Mouse (Mus musculus): ENCODE measurements around the gene Arhgap45.
"Not testable (repeated sequence)": the region's sequence is repeated elsewhere in the genome, so short reads cannot be mapped to it uniquely, and the experiment has no call there.

Gene Arhgap45

DNA sequence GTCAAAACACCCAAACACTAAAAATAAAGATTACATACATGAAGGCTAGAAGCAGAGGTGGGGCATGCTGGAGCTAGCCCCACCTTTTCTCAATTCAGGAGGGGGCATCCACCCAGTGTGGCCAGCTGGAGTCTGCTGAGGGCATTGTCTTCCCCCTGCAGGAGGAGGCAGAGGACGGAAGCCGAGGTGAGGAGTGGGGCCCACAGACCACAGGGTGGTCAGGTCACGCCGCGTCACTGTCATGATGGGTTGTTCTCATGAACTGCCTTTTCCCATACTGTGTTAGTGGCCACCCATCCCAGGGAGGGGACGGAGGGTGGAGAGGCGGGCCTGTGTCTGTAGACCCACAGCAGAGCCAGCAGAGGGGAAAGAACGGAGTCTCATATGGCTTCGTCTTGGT, 13.7 kb downstream of the Arhgap45 start:
- in situ Hi-C loops (cut with MboI, MseI) = loop anchor here in 1 of 2 experiments (5.0 kb wide), 1 partner anchor 43 kb away; the partner anchor contains the start of gene Cnn2

GRCm38 (mm10) chr10:80030736-80031135, 14.3 kb downstream of the Arhgap45 start:
- in situ Hi-C loops (cut with MboI, MseI) = loop anchor here in 1 of 2 experiments (5.0 kb wide), 1 partner anchor 43 kb away; the partner anchor contains the start of gene Cnn2

DNA sequence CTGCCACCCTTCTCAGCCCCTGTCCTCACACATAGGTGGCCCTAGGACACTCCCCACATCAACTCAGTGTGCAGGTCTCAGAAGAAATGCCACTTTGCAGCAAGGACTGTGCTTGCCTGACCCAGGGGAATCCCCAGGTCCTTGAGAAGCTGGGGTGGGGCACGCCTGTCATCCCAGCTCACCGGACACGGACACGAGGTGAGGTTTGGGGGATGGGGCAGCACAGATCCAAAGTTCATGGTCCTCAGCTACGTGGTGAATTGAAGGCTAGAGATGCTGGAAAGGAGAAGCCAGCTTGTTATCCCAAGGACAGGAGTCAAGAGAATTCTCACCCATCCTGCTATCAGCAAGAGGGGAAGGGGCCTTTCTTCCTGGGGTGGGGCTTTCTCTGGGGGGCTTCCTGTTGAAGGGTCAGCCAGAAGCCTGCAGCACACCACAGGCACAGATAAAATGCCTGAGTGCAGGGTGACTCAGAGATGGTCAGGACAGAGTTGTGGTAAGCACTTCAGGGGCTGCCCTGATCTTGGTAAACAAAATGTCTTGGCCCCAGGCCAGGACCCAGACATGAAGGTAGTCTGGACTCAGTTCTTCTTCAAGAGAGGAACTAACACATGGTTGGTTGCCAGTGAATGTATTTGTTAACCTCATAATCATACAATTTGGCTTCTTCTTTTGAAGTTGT, 16.5 kb downstream of the Arhgap45 start:
- in situ Hi-C loops (cut with MboI, MseI) = loop anchor here in 1 of 2 experiments (5.0 kb wide), 1 partner anchor 46 kb away; the partner anchor contains the start of gene Cnn2

GRCm38 (mm10) chr10:80033511-80034391, 17.3 kb downstream of the Arhgap45 start:
- in situ Hi-C loops (cut with MboI, MseI) = loop anchor here in 1 of 2 experiments (5.0 kb wide), 1 partner anchor 46 kb away; the partner anchor contains the start of gene Cnn2

DNA sequence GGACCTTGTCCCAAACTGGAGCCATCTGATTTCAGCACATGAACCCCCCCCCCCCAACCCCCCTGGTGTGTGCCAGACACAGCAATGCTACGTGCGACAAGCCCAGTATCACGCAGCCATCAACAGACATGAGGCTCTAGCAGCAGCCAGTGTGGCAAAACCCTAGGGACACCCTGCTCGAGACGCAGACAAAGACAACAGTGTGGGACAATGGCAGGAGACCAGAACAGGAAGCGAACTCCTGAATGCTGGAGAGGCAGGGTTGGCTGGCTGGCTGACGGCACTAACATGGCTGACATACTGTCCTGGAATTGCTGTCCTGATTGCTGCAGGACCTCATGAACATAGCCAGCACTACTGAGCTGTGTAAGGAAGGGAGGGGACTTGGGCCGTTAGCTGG, 18.7 kb downstream of the Arhgap45 start:
- in situ Hi-C loops (cut with MboI, MseI) = no loop called here

DNA sequence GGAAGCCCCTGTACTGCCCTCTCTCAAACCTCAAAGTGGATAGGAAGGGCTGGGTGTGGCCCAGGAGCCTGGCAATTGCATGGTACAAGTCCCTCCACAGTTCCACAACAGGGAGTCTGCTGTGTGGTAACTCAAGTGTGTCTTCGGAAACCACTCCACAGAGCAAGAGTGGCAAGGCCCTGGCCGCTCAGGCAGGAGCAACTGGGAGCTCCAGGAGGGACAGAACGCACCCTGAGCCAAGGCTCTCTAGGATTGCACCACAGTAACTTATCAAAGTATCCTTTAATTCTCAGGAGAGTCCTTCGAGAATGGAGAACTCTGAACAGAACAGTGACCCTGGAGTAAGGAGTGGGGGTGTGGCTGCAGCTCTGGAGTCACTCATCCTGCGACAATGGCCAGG, 19.2 kb downstream of the Arhgap45 start:
- in situ Hi-C loops (cut with MboI, MseI) = no loop called here

DNA sequence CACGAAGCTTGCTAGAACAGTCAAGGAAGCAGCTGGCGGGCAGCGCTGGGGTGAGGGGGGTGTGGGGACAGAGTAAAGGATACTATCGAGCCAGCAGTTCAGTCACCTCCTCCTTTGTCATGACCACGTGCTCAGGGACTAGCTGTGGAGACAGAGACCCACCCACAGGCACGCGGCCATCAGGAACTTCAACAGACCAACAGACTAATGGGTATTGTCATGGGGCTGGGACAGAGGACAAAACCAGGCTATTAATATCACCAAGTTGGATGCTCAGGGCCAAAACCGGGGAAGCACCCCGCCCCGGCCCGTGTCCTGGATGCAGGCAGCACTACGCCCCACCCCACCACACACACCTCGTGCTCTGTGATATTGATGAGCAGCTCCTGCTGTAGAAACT, 20.4 kb downstream of the Arhgap45 start:
- in situ Hi-C loops (cut with MboI, MseI) = no loop called here

DNA sequence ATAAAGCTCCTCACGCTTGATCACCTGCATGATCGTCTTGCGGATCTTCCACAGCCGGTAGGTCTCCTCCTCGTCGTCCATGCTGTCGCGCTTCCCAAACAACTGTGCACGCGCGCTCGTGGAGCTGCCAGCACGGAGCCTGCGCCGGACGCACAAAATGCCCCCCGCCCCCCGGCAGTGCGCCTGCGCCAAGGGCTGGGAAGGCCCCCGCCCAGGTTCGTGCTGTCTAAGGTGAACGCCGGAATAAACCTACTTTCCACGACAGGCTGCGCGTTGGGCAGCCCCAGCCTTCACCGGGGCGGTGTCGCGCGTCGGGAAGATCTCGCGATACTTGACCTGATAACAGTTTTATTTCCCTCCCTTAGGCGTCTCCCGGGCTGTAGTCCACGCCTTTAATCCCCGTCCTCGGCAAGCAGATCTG, 23.1 kb downstream of the Arhgap45 start, which contains the start of gene Polr2e:
TSS of gene Polr2e (minus strand) at position 237 of the 421 bp plus-strand sequence.
- in situ Hi-C loops (cut with MboI, MseI) = no loop called here

DNA sequence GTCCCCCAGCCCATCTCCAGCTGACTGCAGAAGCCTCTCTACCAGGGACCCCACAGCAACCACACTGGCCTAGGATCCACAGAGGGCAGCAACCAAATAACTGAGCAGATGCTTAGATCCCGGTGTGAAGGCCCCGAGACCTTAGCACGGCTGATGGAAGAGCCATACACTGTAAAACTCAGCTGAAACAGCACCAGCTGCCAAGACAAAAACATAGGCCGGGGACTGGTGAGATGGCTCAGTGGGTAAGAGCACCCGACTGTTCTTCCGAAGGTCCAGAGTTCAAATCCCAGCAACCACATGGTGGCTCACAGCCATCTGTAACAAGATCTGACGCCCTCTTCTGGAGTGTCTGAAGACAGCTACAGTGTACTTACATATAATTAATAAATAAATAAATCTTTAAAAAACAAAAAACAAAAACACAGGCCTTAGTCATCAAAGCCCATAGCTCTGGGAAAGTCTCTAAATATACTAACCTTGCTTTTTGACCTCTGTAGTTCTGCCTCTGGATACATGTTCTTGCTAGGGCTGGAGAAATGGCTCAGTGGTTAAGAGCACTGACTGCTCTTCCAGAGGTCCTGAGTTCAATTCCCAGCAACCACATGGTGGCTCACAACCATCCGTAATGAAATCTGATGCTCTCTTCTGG, 25.1 kb downstream of the Arhgap45 start:
- in situ Hi-C loops (cut with MboI, MseI) = not testable (repeated sequence)

GRCm38 (mm10) chr10:80044087-80044486, 27.6 kb downstream of the Arhgap45 start:
- in situ Hi-C loops (cut with MboI, MseI) = no loop called here

DNA sequence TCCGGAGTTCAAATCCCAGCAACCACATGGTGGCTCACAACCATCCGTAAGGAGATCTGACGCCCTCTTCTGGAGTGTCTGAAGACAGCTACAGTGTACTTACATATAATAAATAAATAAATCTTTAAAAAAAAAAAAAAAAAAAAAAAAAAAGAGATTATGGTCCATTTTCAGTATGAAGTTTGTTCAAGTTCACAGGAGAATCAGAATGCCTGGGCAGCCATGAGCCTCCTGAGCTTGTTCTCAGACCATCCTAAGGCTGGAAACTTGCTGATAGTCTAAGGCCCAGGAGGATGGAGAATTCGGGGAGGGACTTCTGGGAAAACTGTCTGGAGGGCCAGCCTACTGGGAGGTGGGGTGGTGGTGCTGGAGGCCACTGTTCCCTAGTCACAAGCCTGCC, 28.9 kb downstream of the Arhgap45 start:
- in situ Hi-C loops (cut with MboI, MseI) = loop anchor here in 1 of 2 experiments (5.0 kb wide), 1 partner anchor 358 kb away; the partner anchor contains the start of gene Gzmm

- in situ Hi-C loops (cut with MboI, MseI) = loop anchor here in 1 of 2 experiments (5.0 kb wide), 1 partner anchor 358 kb away; the partner anchor contains the start of gene Gzmm
Measured at GRCm38 (mm10) chr10:80045766-80046165, 29.3 kb downstream of the Arhgap45 start.

DNA sequence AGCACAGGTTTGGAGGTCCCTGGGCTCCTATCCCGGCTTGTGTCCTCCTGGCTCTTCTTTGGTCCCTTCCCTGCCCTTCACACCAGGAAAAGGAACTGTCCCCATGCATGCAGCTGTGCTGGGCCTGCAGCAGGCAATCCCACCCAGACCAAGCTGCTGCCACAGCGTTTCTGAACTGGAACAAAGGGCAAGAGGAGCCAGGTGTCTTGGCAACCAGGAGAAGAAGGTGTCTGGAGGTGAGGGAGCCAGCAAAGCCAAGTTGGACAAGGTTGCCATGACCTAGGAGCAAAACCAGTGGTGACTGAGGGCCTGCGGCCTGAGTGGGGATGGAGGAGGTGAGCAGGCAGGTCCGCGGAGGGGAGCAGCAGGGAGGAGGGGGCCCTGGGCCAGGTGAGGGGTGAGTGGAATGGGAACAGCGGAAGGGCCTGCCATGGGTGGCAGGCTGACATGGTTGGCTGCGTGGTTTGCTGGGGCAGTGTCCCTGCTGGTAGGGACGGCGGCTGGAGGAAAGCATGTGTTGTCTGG, 30.6 kb downstream of the Arhgap45 start, which contains the start of gene Gpx4:
TSS of gene Gpx4 (plus strand) at position 126 of the 525 bp plus-strand sequence.
- in situ Hi-C loops (cut with MboI, MseI) = loop anchor here in 1 of 2 experiments (5.0 kb wide), 1 partner anchor 360 kb away; the partner anchor contains the start of gene Gzmm

DNA sequence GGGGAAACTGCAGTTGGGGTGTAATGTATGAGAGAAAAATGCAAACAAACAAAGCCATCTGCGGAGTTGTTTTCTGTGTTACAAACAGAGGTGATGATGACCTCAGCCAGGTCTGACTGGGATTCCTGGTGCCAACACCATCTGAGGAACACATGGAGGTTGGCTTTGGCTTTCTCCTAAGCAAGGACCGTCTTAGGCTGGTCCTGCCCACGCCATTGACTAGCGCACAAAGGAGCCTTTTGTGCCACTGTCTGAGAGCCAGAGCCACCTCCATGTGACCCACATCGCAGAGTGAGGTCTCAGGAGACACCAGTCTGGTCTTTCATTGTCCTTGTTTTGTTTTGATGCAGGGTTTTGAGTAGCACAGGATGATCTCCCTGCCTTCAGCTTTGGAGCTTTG, 31.9 kb downstream of the Arhgap45 start:
- in situ Hi-C loops (cut with MboI, MseI) = loop anchor here in 1 of 2 experiments (5.0 kb wide), 1 partner anchor 361 kb away; the partner anchor contains the start of gene Gzmm

GRCm38 (mm10) chr10:80048834-80049233, 32.4 kb downstream of the Arhgap45 start:
- in situ Hi-C loops (cut with MboI, MseI) = loop anchor here in 1 of 2 experiments (5.0 kb wide), 1 partner anchor 362 kb away; the partner anchor contains the start of gene Gzmm

DNA sequence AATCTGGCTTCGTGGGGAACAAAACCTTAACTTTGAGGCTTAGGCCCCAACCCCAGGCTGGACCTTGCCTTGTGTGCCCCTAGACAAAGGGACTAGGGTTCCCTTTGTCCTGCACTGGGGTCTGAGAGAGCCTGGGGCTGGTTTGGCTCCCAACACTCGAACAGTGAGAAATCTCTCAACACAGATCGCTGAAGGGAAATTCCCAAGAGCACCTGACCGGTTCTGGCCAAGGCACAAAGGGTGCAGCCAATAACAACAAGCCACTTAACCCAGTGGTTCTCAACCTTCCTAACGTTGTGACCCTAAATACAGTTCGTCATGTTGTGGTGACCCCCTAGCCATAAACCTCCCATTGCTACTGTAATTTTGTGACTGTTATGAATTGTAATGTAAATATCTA, 33.8 kb downstream of the Arhgap45 start:
- in situ Hi-C loops (cut with MboI, MseI) = no loop called here

GRCm38 (mm10) chr10:80050885-80051617, 34.6 kb downstream of the Arhgap45 start:
- in situ Hi-C loops (cut with MboI, MseI) = no loop called here

- in situ Hi-C loops (cut with MboI, MseI) = no loop called here
Measured at GRCm38 (mm10) chr10:80051618-80052373, 35.3 kb downstream of the Arhgap45 start.

DNA sequence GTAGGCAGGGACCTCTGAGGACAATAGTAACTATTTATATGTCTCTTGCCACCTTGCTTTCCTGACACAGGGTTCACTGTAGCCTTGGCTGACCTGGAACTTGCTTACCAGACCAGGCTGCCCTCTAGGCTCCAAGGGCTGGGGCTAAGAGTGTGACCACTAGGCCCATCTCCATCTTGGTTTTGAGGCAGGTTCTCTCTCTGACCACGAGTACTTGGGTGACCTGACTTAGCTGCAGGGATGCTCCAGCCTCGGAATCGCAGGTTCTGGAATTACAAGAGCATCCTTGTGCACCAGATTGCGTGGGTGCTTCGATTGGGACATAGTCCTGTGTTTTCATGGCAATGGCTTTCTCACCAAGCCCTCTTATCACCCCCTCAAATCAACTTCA, 35.9 kb downstream of the Arhgap45 start:
- in situ Hi-C loops (cut with MboI, MseI) = no loop called here
